Mouse (Mus musculus): ENCODE results near the gene Itgae.

- TF ChIP-seq CTCF (IDR thresholded peaks at IDR 0.05; ENCODE audit: low read depth, low read length) = no peak
- TF ChIP-seq EP300 (IDR thresholded peaks at IDR 0.05; ENCODE audit: insufficient read depth, low read depth, low read length) = no peak
- TF ChIP-seq POLR2A (IDR thresholded peaks at IDR 0.05; ENCODE audit: insufficient read depth, low read length) = no peak
These were observed 46.1 kb upstream of the Itgae start for GRCm38 (mm10) chr11:73044229-73044755.

All from ES-Bruce4 (cell line).